Mouse (Mus musculus) layer of hippocampus, adult 9-10 months (tissue): ENCODE data around the gene Cyyr1.
A peak's percentile ranks its signal among the peaks of the same experiment; 100 is the strongest.
"Not testable (repeated sequence)": the region's sequence is repeated elsewhere in the genome, so short reads cannot be mapped to it uniquely, and the experiment has no call there.

Source experiments
- DNase-seq: peaks from one replicate; pipeline ENCODE4 v3.0.0; 2022; ENCODE audit warnings: low spot score

Cyyr1 gene

GRCm38 (mm10) chr16:85553297-85553696 lies at the start of gene Cyyr1:
Cyyr1 (minus strand) TSS chr16:85553397.
- not testable (repeated sequence) for DNase-seq

- no peak for DNase-seq
These were observed 35.6 kb upstream of the Cyyr1 start for GRCm38 (mm10) chr16:85588844-85589243.

- DNase-seq: no peak
These were observed 34.5 kb upstream of the Cyyr1 start for GRCm38 (mm10) chr16:85587573-85588226.

GRCm38 (mm10) chr16:85566474-85566873 lies 13.3 kb upstream of the Cyyr1 start:
- no peak for DNase-seq

- no peak for DNase-seq
These were observed 641 bp upstream of the Cyyr1 start for GRCm38 (mm10) chr16:85553838-85554237.

GRCm38 (mm10) chr16:85551976-85552375 lies 1.2 kb downstream of the Cyyr1 start:
- DNase-seq: not testable (repeated sequence)

- no peak for DNase-seq
These were observed 3.1 kb downstream of the Cyyr1 start for GRCm38 (mm10) chr16:85549971-85550567.

GRCm38 (mm10) chr16:85546519-85546918 lies 6.7 kb downstream of the Cyyr1 start:
- no peak for DNase-seq

- DNase-seq: no peak
These were observed 11.4 kb downstream of the Cyyr1 start for GRCm38 (mm10) chr16:85541676-85542273.

GRCm38 (mm10) chr16:85541023-85541422 lies 12.2 kb downstream of the Cyyr1 start:
- no peak for DNase-seq

GRCm38 (mm10) chr16:85538367-85538766 lies 14.8 kb downstream of the Cyyr1 start:
- no peak for DNase-seq

- DNase-seq: no peak
These were observed 17.1 kb downstream of the Cyyr1 start for GRCm38 (mm10) chr16:85536075-85536474.

GRCm38 (mm10) chr16:85527743-85528620 lies 25.2 kb downstream of the Cyyr1 start:
- no peak for DNase-seq

- no peak for DNase-seq
These were observed 28.6 kb downstream of the Cyyr1 start for GRCm38 (mm10) chr16:85524589-85524988.

- no peak for DNase-seq
These were observed 45.9 kb downstream of the Cyyr1 start for GRCm38 (mm10) chr16:85507264-85507663.

GRCm38 (mm10) chr16:85505108-85505507 lies 48.1 kb downstream of the Cyyr1 start:
- no peak for DNase-seq

GRCm38 (mm10) chr16:85503416-85503815 lies 49.8 kb downstream of the Cyyr1 start:
- no peak for DNase-seq

GRCm38 (mm10) chr16:85495837-85496236 lies 57.4 kb downstream of the Cyyr1 start:
- no peak for DNase-seq

GRCm38 (mm10) chr16:85488105-85488607 lies 65.0 kb downstream of the Cyyr1 start:
- DNase-seq: peak; percentile 24

- no peak for DNase-seq
These were observed 65.9 kb downstream of the Cyyr1 start for GRCm38 (mm10) chr16:85487266-85487665.

- DNase-seq: no peak
These were observed 68.6 kb downstream of the Cyyr1 start for GRCm38 (mm10) chr16:85484557-85484956.

- DNase-seq: no peak
These were observed 78.6 kb downstream of the Cyyr1 start for GRCm38 (mm10) chr16:85474552-85475071.
